Mouse (Mus musculus): ENCODE data around the gene Dlk2.

The Dlk2 gene

DNA sequence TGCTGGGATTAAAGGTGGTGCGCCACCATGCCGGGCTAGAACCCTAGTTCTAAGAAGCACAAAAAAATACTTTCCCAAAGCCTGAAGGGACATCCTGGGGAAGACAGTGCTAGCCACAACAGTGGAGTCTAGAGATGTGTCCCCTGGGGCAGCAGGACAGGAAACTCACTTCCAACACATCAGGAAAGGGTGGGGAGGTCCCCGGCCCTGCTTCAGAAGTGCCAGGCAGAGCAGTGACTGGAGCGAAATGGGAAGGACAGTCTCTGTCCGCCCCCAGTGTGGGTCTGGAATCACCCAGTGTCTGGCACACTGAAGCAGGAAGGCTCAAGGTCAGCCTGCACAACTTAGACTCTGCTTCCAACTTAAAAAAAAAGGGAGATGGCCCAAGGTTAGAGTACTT, 24.5 kb upstream of the Dlk2 start:
- peak; percentile 74 to 80 for DNase-seq (ENCODE audit: inconsistent age in 2 of 2, low spot score in 1 of 2)

DNA sequence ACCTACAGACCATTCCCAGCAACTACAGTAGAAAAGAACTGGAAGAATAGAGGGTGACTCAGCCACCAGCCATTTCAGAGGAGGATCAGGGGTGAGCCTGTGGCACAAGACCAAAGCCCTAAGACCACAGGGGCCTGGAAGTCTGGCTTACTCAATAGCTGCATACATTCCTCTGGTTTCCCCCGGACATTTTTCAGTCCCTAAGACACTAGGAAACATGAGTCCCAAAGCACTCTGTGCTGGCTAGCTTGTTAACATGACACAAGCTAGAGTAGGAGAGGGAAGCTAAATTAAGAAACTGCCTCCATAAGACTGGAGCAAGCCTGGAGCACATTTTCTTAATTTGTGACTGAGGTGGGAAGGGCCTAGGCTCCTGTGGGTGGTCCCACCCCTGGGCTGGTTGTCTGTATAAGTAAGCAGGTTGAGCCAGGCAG, 23.4 kb upstream of the Dlk2 start:
- peak; percentile 39 to 76 for DNase-seq (ENCODE audit: inconsistent age in 2 of 2, low spot score in 1 of 2)

GRCm38 (mm10) chr17:46274465-46274864, 22.8 kb upstream of the Dlk2 start:
- peak in 1 of 2 experiments; percentile 60 for DNase-seq (ENCODE audit: inconsistent age in 2 of 2, low spot score in 1 of 2)

DNA sequence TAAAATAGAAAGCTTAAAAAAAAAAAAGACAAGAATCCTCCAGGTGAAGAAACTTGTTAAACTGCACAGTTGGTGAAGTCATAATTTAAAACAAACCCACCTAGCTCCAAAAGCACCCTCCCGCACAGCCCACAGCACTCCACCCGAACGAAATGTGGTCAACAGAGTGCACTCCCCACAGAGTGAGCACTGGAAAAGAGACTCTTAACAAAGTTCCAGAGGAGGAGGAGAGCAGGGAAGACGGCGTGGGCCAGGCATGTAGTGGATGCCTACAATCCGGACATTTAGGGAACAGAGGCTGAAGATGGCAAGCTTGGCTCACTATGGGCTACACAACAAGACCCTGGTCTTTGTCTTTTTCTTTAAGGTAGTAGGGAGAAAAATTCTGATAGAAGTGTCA, 22.2 kb upstream of the Dlk2 start:
- DNase-seq (ENCODE audit: inconsistent age in 2 of 2, low spot score in 1 of 2): peak in 1 of 2 experiments; percentile 30

DNA sequence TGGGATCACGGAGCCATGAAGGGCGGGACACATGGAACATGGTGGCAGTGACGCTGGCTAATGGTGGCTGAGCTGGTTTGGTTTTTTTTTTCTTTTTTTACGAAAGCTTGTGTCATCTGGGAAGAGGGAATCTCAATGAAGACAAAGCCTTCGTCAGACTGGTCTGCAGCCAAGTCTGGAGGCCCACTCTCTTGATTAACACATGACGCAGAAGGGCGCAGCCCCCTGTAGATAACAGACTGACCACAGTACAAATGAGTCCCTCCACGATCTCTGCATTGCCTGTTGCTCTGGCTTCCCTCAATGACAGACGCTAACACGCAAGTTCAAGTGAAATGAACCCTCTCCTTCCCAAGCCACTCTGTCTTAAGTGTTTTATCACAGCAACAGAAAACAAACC, 21.7 kb upstream of the Dlk2 start:
- no peak for DNase-seq (ENCODE audit: inconsistent age in 2 of 2, low spot score in 1 of 2)

DNA sequence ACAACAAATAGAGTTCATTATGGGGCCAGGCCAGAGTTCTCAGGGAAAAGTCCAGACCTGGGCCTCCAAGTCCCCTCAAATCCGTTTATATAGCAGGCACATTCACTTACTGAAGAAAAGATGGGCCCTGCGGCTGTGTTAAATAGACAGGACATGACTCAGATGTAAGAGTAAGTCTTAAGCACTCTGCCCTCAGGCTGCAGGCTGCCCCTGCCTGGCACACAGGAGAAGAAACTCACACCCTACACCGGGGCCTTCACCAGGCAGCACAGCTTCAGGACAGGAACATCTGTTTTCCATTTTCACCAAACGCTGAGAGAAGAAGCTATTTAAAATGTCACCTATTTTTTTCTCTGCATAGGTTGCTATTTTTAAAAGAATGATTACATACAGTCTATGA, 19.6 kb upstream of the Dlk2 start:
- DNase-seq (ENCODE audit: inconsistent age in 2 of 2, low spot score in 1 of 2): peak in 1 of 2 experiments; percentile 73

DNA sequence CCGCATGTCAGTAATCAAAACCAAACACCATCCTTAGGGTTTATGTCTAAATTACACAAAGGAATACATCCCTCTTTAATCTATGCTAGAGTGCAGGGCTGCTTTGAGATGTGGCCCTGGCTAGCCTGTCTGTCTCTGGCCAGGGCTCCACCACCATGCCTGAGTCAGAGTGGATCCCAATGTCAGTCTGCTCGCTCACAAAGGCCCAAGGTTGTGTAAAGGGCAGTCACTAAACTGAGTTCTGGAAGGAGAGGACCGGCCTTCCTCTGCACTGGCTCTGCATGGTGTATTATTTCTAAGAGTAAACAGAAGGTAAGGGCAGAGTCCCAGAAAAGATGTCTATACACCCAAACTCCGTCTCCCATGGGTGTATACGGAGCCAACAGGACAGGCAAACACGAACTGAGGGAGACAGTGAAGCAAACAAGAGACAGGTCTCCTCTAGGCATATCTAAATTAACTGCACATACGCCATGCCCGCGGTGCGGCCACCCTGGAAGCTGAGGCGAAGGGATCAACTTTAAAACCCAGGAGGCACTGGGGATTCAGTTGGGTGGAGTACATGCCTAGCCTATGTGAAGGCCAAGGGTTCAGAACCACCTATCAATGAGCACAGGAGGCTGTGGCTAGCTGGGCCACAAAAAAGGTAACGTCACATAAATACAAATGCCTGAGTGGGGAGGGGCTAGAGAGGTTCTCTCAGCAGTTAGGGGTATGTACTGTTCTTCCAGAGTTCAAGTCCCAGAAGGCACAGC, 19.0 kb upstream of the Dlk2 start:
- DNase-seq (ENCODE audit: inconsistent age in 2 of 2, low spot score in 1 of 2): peak; percentile 74 to 89

DNA sequence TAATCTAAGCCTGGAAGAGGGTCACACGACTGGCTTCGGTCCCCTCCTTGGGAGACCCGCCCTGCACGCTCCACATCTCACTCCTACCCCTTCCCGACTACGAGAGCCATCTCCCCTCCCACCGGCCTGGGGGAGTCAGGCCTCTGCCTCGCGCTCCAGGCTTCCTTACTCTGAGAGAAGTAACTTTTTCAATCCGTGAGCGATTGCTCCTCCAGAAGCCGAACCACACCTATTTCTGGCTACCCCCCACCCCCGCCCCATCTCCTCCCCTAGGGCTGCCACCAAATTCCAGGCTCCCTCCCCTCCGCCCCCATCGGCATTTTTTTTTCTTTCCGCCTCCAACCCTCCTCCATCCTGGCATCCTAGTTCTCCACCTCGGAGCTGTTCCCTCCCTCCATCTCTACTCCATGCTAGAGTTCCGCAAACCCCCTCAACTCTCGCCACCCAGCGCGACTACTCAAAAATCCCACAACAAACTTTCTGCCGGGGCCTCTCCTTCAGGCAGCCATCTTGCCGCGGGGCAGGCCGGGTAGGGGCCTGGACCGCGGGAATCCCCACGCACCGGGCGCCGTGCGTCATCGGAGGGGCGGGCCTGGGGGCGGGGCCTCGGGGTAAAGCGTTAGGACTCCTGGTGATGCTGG, 14.6 kb upstream of the Dlk2 start, which contains the start of gene Tjap1:
Gene Tjap1, minus strand, starts transcription at position 544 of the 641 bp plus-strand sequence.
- DNase-seq (ENCODE audit: inconsistent age in 2 of 2, low spot score in 1 of 2): peak; percentile 90 to 97

GRCm38 (mm10) chr17:46283140-46283539, 14.1 kb upstream of the Dlk2 start:
- DNase-seq (ENCODE audit: inconsistent age in 2 of 2, low spot score in 1 of 2): no peak

DNA sequence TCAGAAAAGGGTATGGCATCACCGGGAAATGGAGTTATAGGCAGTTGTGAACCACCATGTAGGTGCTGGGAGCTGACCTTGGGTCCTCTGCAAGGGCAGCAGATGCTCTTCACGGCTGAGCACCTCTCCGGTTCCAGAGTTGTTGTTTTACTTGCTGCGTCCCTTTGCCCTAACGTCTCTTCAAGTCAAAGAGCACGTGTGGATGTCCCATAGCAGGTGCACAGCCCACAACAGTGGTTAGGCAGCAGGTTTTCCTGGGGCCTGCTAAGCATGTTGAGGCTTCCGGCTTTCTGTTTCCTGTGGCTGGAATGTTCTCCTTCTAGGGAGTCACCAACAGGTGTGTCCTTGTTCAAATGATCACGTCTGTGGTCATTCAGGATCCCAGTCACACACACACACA, 13.3 kb upstream of the Dlk2 start:
- no peak for DNase-seq (ENCODE audit: inconsistent age in 2 of 2, low spot score in 1 of 2)

GRCm38 (mm10) chr17:46284653-46285052, 12.6 kb upstream of the Dlk2 start:
- DNase-seq (ENCODE audit: inconsistent age in 2 of 2, low spot score in 1 of 2): no peak

- DNase-seq (ENCODE audit: inconsistent age in 2 of 2, low spot score in 1 of 2): no peak
These were observed 11.8 kb upstream of the Dlk2 start for GRCm38 (mm10) chr17:46285407-46285806.

DNA sequence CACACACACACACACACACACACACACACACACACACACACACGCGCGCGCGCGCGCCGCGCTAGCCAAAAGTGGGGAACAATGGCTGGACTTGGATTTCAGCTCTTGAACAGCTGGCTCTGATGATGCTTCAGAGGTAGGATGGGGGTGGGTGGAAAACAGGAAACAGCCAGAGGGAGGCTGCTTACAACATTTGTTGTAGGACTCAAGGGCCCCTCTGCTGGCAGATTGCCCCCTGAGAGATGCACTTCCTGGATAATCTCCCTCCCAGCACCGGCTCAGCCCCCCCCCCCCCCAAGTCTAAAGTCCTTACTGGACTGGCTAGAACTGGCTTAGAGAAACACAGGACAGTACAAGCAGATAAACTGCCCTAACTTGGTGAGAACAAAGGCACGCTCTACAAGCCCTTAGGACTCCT, 9.5 kb upstream of the Dlk2 start:
- DNase-seq (ENCODE audit: inconsistent age in 2 of 2, low spot score in 1 of 2): peak in 1 of 2 experiments; percentile 40

GRCm38 (mm10) chr17:46296601-46297000, 620 bp upstream of the Dlk2 start:
- DNase-seq (ENCODE audit: inconsistent age in 2 of 2, low spot score in 1 of 2): no peak

- no peak for DNase-seq (ENCODE audit: inconsistent age in 2 of 2, low spot score in 1 of 2)
These were observed 225 bp upstream of the Dlk2 start for GRCm38 (mm10) chr17:46297028-46297363.

DNA sequence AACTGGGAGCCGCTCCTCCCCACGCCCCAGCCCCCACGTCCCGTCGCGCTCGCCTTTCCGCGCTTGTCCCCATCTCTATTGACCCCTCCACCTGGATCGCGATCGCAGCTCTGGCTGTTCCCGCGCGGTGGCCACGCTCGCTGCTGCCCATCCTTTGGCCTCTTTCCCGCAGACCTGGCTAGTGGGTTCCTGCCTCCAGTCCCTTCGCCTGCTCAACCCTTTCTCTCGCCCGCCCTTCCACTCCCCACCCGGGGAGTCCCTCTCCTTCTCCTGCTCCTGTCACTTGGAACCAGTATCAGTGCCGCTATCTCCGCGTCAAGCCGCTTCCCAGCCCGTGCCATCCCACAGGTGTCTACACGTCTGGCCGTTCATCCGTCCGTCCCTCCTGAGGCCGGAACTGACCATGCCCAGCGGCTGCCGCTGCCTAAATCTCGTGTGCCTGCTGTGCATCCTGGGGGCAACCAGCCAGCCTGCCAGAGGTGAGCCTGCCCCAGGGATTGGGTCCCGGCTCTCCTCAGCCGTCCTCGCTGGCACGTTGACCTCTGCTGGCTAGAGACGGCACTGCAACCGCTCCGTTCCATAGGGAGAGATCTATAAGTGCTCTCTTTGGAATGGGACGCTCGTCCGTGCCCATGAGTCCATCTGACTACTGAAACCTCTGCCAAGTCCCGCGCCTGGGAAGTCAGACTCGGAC, 1.1 kb downstream of the Dlk2 start:
- peak; percentile 84 to 95 for DNase-seq (ENCODE audit: inconsistent age in 2 of 2, low spot score in 1 of 2)

- DNase-seq (ENCODE audit: inconsistent age in 2 of 2, low spot score in 1 of 2): no peak
These were observed 4.7 kb downstream of the Dlk2 start for GRCm38 (mm10) chr17:46301892-46302291.

GRCm38 (mm10) chr17:46304184-46304583, 7.0 kb downstream of the Dlk2 start:
- DNase-seq (ENCODE audit: inconsistent age in 2 of 2, low spot score in 1 of 2): no peak

DNA sequence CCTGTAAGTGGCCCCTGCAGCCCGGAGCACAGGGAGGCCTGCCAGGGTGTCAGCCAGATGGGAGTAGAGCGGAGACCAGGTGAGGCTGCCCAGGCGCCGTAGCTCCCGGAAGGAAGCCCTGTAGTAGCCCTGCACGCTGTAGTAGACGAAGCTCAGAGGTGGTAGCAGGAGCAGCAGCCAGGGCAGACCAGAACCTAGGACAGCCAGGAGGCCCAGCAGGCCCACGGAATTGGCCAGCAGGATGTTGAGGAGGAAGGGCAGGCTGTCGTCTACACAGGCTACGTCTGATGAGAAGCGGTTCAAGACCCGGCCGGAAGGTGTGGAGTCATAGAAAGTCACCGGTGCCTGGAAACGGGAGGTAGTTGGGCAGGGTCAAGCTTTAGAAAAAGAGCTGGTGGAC, 9.7 kb downstream of the Dlk2 start:
- no peak for DNase-seq (ENCODE audit: inconsistent age in 2 of 2, low spot score in 1 of 2)

GRCm38 (mm10) chr17:46309835-46310234, 12.6 kb downstream of the Dlk2 start:
- DNase-seq (ENCODE audit: inconsistent age in 2 of 2, low spot score in 1 of 2): no peak

GRCm38 (mm10) chr17:46310515-46310914, 13.3 kb downstream of the Dlk2 start:
- no peak for DNase-seq (ENCODE audit: inconsistent age in 2 of 2, low spot score in 1 of 2)

DNA sequence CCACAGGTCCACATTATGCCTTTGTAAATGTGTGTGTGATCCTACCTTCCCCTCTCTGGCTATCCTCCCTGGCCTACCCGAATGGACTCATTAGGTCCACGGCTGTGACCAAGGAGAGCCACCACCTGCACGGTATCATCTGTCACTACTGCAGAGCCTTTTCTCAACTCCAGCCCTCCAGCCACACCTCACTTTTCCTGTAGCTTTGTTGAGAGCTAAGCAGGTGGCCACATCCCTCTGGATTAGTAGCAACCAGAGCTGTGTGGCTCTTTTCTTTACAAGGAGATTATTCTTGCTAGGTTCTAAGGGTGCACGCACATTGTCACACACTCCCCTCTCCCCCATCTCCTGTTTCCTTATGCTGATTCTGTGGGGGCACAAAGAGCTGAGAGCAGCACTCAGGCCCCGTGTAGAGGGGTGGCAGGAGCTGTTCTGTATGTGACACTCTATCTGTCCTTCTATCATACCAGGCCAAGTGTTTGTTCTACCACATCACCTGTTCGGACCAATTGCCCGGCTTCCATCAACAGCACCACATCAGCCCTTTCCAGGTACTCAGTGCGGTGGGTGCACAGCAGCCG, 16.0 kb downstream of the Dlk2 start:
- no peak for DNase-seq (ENCODE audit: inconsistent age in 2 of 2, low spot score in 1 of 2)

Data from adrenal gland, adult (tissue).